Mouse (Mus musculus) limb, embryonic 12.5 days (tissue): Measurements from ENCODE around the gene Ice2. TPM values are rescaled to one million over a fixed set of nuclear protein-coding genes. Genes with fewer than 3 reads are reported as not detected.

Experiments used
- ATAC-seq: fragments of 200-750 bp; cut with Nextera tagmentation; 2 replicates; pipeline ENCODE4 v1.8.0; 2017; ENCODE audit warnings: low read depth, moderate TSS enrichment; ENCODE audit not compliant: insufficient number of reproducible peaks, insufficient read depth, low FRiP score, low TSS enrichment
- H3K27ac ChIP-seq: fragments of 300-500 bp; sonication (generic); 2 replicates; pipeline ENCODE4 v1.5.1; 2016; ENCODE audit warnings: mild to moderate bottlenecking, moderate library complexity
- H3K27me3 ChIP-seq: fragments of 300-500 bp; sonication (generic); 2 replicates; pipeline ENCODE4 v1.6.1; 2016; ENCODE audit warnings: mild to moderate bottlenecking, moderate library complexity
- H3K36me3 ChIP-seq: fragments of 300-500 bp; sonication (generic); 2 replicates; pipeline ENCODE4 v1.6.1; 2016; ENCODE audit warnings: mild to moderate bottlenecking, moderate library complexity
- H3K4me1 ChIP-seq: fragments of 300-500 bp; sonication (generic); replicated peaks from 2 replicates; pipeline ENCODE4 v1.6.1; 2016
- H3K4me2 ChIP-seq: fragments of 300-500 bp; sonication (generic); 2 replicates; pipeline ENCODE4 v1.6.1; 2016; ENCODE audit warnings: mild to moderate bottlenecking, moderate library complexity
- H3K4me3 ChIP-seq: fragments of 300-500 bp; sonication (generic); replicated peaks from 2 replicates; pipeline ENCODE4 v1.5.1; 2016; ENCODE audit warnings: mild to moderate bottlenecking
- H3K9ac ChIP-seq: fragments of 300-500 bp; sonication (generic); replicated peaks from 2 replicates; pipeline ENCODE4 v1.6.1; 2016; ENCODE audit warnings: mild to moderate bottlenecking, moderate library complexity
- H3K9me3 ChIP-seq: fragments of 300-500 bp; sonication (generic); 2 replicates; pipeline ENCODE4 v1.6.1; 2016; ENCODE audit warnings: mild to moderate bottlenecking, moderate library complexity
- WGBS: fragments of 180-500 bp; shearing (Covaris S2); methylation state at CpG from one replicate; pipeline ENCODE4 v1.1.7; 2016; 5-methylcytosine and 5-hydroxymethylcytosine counted together
- polyA plus RNA-seq: library from polyadenylated mRNA; unstranded; fragments of >200 nt; fragmentation: Nextera tagmentation; extraction: Ambion mirVana; gene quantifications from 2 replicates; pipeline ENCODE4 v1.2.1, GENCODE M21; 2016

The Ice2 gene
- polyA plus RNA-seq, 1 experiment from 2014 or later = 25.1 TPM

DNA sequence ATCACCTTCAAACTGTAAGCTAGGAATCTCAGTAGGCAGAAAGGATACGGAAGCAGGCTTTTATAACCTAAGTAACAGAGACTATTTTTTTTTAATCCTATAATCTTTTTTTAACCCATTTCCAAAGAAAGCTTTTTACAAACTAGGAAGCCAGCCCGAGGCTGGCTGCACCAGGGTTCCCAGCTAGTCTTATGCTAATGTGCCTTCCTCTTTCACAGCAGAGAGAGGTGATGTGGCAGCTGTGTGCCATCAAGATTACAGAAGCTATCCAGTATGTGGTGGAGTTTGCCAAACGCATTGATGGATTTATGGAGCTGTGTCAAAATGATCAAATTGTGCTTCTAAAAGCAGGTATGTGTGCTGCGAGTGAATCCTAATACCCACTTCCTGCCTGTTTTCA lies 24.8 kb upstream of the Ice2 start:
- Histone ChIP-seq H3K4me1 (no peaks in the 10 kb centered on the region; the same call in 1 of the 2 replicates), H3K4me2 (no peak overlapping the region), H3K9me3 (0 out of 2 replicates have a peak, but pooled peaks cover 3% of the 10 kb centered on the region), H3K27me3 (no peaks in the 10 kb centered on the region), H3K27ac (no peak overlapping the region), H3K36me3 (peaks cover 8% of the 10 kb centered on the region; the same call in 1 of the 2 replicates), H3K4me3 (no peak overlapping the region), H3K9ac (no peak overlapping the region)
- no peak for ATAC-seq
- WGBS = 56% methylated on average over 4 of the region's 4 CpGs

DNA sequence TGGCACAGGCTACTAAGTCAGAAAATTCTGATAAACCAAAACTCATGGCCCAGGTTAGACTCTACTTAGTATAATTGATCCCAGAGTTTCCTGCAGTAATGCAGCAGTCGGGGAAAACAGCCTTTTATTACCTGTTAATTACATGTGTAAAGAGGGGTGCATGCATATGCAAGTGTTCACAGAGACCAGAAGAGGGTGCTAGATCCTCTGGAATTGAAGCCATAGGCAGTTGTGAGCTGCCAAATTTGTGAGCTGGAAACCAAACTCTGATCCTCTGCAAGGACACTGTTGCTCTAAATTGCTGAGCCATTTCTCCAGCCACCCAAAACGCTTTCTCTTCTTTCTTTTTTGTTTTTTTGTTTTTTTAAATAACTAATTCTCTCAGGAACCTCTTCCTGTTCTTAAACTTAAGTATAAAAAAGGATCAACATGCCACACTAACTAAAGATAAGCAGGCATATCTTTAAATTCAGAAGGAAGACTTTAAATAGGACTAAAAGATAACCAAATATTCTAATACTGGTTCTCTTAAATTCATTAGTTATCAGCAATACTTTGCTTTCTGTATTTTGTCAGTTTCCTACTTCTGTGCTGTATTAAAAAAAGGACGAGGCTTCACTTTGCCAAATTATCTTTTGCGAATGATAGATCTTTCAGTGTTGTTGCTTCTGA lies 20.6 kb upstream of the Ice2 start:
- H3K4me1 ChIP-seq = peaks cover 6% of the 10 kb centered on the region; the same call in 1 of the 2 replicates
- peaks cover 15% of the 10 kb centered on the region; the same call in 1 of the 2 replicates for H3K36me3 ChIP-seq
- H3K9me3 ChIP-seq = 0 out of 2 replicates have a peak, but pooled peaks cover 3% of the 10 kb centered on the region
- no peak overlapping the region for H3K4me3 ChIP-seq
- no peaks in the 10 kb centered on the region for H3K27me3 ChIP-seq
- WGBS = 68% methylated on average over 4 of the region's 4 CpGs
- no peak overlapping the region for H3K4me2 ChIP-seq
- no peak overlapping the region for H3K27ac ChIP-seq
- H3K9ac ChIP-seq = no peak overlapping the region
- ATAC-seq = no peak

DNA sequence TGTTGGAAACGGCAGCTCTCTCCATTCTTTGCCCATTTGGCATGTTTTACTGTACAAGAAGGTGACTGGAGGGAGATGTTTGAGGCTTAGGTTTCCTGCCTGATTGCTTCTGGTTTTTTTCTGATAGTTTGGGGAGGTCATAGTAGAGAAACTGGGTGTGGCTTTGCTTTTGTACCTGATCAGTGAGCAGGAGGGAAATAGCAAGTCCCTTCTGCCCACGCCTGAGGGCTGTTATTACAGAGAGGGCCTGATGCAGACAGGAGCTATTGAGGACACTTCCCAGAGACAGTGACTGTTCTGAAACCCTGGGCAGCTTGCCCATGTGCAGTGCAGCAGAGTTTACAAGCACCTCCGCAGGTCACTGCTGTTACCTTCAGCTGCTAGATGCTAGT lies 20.1 kb upstream of the Ice2 start:
- Histone ChIP-seq H3K36me3 (peaks cover 15% of the 10 kb centered on the region; the same call in 1 of the 2 replicates), H3K27ac (no peak overlapping the region), H3K4me2 (no peak overlapping the region), H3K9ac (no peak overlapping the region), H3K27me3 (no peaks in the 10 kb centered on the region), H3K4me3 (no peak overlapping the region), H3K9me3 (0 out of 2 replicates have a peak, but pooled peaks cover 3% of the 10 kb centered on the region), H3K4me1 (peaks cover 6% of the 10 kb centered on the region; the same call in 1 of the 2 replicates)
- ATAC-seq = no peak
- WGBS = 90% methylated on average over 3 of the region's 3 CpGs

DNA sequence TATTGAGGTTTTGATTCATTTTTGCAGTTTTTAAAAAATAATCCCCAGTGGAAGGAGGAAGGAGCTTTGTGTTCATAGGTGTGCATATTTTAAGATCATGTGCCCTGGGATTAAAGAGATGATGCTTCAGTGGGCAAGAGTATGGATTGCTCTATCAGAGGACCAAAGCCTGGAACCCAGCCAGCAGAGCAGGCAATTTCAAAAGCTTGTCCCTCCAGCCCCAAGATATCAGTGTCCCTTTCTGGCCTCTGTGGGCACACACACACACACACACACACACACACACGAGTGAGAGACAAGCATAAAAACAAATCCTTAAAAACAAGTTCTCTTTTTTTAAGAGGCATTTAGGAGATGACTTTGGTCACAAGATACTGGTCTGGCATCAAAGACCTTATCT lies 17.2 kb upstream of the Ice2 start:
- H3K4me3 ChIP-seq = no peak overlapping the region
- H3K36me3 ChIP-seq = peaks cover 15% of the 10 kb centered on the region; the same call in 1 of the 2 replicates
- H3K4me2 ChIP-seq = no peak overlapping the region
- no peaks in the 10 kb centered on the region for H3K27me3 ChIP-seq
- no peak overlapping the region for H3K9ac ChIP-seq
- 0 out of 2 replicates have a peak, but pooled peaks cover 3% of the 10 kb centered on the region for H3K9me3 ChIP-seq
- 72% methylated on average over 1 of the region's 1 CpGs for WGBS
- no peak overlapping the region for H3K27ac ChIP-seq
- peaks cover 21% of the 10 kb centered on the region for H3K4me1 ChIP-seq
- ATAC-seq = no peak

DNA sequence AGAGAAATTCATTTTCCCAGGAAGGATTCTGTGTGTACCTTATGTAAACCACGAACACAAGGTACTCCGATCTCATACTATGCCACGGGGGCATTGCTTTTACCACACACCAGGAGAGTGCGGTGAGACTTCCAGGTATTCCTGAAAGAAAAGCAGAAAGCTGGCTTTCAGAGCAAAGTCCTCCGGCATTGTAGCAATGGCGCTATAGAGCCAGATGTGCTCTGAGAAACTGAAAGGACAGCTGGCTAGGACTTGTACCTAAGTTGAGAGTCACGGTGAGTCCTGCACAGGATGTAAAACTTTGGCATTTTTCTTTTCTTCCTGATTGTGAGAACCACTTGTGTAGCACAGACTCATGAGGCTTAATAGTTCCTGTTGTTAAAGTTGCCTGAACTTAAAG lies 16.0 kb upstream of the Ice2 start:
- no peak overlapping the region for H3K4me2 ChIP-seq
- no peak overlapping the region for H3K4me3 ChIP-seq
- no peak overlapping the region for H3K9ac ChIP-seq
- H3K9me3 ChIP-seq = 0 out of 2 replicates have a peak, but pooled peaks cover 3% of the 10 kb centered on the region
- ATAC-seq = no peak
- H3K36me3 ChIP-seq = peaks cover 13% of the 10 kb centered on the region; the same call in 1 of the 2 replicates
- 61% methylated on average over 7 of the region's 7 CpGs for WGBS
- H3K27me3 ChIP-seq = no peaks in the 10 kb centered on the region
- H3K27ac ChIP-seq = peak overlapping the region; percentile 23; the same call in 1 of the 2 replicates
- H3K4me1 ChIP-seq = peaks cover 21% of the 10 kb centered on the region

DNA sequence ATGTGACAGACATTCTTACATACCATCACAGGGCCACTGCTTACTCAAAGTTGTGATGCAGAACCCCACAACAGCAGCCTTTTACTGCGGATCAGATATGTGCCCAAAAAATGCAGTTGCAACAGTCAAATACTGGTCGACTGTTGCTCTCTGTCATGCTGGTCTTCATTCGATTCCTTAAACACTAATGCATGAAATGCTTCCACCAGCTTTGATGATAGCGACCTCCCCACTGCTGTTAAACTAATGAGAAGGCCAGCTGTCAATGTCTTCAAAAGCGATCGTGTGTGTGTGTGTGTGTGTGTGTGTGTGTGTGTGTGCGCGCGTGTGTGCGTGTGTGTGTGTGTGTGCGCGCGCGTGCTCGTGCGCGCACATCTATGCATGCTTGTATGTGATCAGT lies 13.2 kb upstream of the Ice2 start:
- Histone ChIP-seq H3K9ac (no peak overlapping the region), H3K4me1 (peaks cover 21% of the 10 kb centered on the region)

DNA sequence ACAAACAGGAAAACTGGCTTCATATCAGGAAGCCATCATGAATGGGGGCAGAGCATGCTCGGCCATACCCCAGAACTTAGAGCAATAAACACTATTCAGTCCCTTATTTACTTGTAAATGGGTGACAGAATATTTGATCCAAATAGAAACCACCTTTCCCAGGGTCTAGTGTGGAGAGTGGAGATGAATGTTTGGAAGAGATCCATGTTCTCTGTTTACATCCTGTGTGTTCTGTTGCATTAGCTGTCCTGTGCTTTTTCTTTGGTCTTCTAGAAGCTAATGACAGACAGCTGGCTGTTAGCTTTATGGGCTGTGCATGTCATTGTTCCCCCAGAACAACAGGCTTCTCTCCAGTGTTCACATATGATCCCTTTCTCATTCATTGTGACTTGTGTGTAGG lies 12.8 kb upstream of the Ice2 start:
- Histone ChIP-seq H3K27ac (no peak overlapping the region), H3K9ac (no peak overlapping the region), H3K9me3 (no peaks in the 10 kb centered on the region; the same call in 1 of the 2 replicates), H3K36me3 (no peaks in the 10 kb centered on the region), H3K4me3 (no peak overlapping the region), H3K27me3 (no peaks in the 10 kb centered on the region), H3K4me1 (peaks cover 21% of the 10 kb centered on the region), H3K4me2 (no peak overlapping the region)
- no peak for ATAC-seq
- WGBS = 54% methylated on average over 1 of the region's 1 CpGs

More for the DNA sequence above, 13.2 kb upstream of the Ice2 start:
- Histone ChIP-seq H3K27ac (no peak overlapping the region), H3K4me3 (no peak overlapping the region), H3K9me3 (no peaks in the 10 kb centered on the region; the same call in 1 of the 2 replicates), H3K36me3 (no peaks in the 10 kb centered on the region), H3K4me2 (no peak overlapping the region), H3K27me3 (no peaks in the 10 kb centered on the region)
- 82% methylated on average over 17 of the region's 17 CpGs for WGBS
- no peak for ATAC-seq

DNA sequence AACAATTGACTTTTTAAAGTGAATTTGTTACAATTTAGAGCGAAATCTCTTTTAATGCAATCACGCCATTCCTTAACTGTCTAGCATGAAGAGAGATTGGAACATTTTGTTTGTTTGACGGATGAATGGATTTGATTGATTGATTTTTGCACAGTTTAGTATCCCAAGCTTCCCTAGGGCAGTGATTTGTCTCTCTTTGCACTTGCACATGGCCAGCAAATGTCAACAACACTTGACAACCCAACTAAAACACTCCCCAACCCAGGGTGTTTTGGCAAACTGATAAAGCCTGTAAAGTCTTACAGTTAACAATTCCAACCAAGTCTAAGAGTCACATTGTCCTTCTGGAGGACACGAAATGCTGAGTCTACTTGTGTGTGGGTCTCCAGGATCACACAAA lies 10.4 kb upstream of the Ice2 start:
- no peak overlapping the region for H3K4me3 ChIP-seq
- 87% methylated on average over 4 of the region's 4 CpGs for WGBS
- ATAC-seq = no peak
- peaks cover 19% of the 10 kb centered on the region for H3K4me1 ChIP-seq
- no peaks in the 10 kb centered on the region for H3K27me3 ChIP-seq
- H3K9ac ChIP-seq = no peak overlapping the region
- H3K9me3 ChIP-seq = no peaks in the 10 kb centered on the region; the same call in 1 of the 2 replicates
- no peak overlapping the region for H3K27ac ChIP-seq
- no peaks in the 10 kb centered on the region for H3K36me3 ChIP-seq
- no peak overlapping the region for H3K4me2 ChIP-seq

DNA sequence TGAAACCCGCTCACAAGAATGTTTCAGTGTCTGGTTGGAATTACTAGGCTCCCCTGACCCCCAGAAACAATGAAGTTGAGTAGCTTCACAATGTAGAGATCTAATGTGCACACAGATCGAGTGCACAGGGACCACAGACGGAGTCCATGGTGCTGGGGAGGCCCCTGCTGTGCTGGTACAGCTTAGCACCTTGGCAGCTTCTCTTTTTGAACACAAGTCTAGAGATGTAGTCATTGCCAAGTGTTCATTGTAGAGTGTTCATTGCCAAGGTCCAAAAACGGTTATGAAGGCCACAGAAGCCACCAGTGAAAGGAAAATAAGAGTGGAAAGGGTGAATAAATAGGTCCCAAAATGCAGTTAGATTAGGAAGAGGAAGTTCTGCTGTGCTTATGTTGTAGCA lies 7.1 kb upstream of the Ice2 start:
- 0 out of 2 replicates have a peak, but pooled peaks cover 5% of the 10 kb centered on the region for H3K4me1 ChIP-seq
- 76% methylated on average over 4 of the region's 4 CpGs for WGBS
- H3K36me3 ChIP-seq = no peaks in the 10 kb centered on the region
- H3K27ac ChIP-seq = no peak overlapping the region
- no peak overlapping the region for H3K4me3 ChIP-seq
- H3K9ac ChIP-seq = no peak overlapping the region
- no peak overlapping the region for H3K4me2 ChIP-seq
- no peaks in the 10 kb centered on the region for H3K27me3 ChIP-seq
- no peaks in the 10 kb centered on the region; the same call in 1 of the 2 replicates for H3K9me3 ChIP-seq
- no peak for ATAC-seq

DNA sequence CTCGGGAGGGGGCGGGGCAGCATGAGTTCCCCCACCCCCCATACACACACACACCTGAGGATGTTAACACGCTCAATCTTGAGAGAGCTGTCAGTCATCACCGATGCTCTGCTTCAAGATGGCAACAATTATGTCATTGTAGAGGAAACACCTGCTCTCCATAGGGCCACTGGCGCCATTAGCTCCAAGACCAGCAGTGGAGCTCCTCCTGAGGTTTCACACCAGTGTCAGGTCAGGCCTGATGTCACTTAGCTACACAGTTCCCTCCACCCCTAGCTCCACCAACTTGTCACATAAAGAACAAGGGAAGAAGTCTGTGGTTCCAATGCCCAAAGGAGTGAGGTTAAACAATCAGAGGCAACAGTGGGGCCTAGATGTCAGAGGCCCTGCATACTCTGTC lies 3.5 kb upstream of the Ice2 start:
- H3K9ac ChIP-seq = no peak overlapping the region
- WGBS = 86% methylated on average over 5 of the region's 5 CpGs
- no peak for ATAC-seq
- H3K4me1 ChIP-seq = peaks cover 11% of the 10 kb centered on the region; the same call in 1 of the 2 replicates
- H3K4me3 ChIP-seq = no peak overlapping the region
- H3K27ac ChIP-seq = no peak overlapping the region
- no peaks in the 10 kb centered on the region for H3K27me3 ChIP-seq
- H3K4me2 ChIP-seq = no peak overlapping the region
- no peaks in the 10 kb centered on the region for H3K36me3 ChIP-seq
- H3K9me3 ChIP-seq = no peaks in the 10 kb centered on the region

DNA sequence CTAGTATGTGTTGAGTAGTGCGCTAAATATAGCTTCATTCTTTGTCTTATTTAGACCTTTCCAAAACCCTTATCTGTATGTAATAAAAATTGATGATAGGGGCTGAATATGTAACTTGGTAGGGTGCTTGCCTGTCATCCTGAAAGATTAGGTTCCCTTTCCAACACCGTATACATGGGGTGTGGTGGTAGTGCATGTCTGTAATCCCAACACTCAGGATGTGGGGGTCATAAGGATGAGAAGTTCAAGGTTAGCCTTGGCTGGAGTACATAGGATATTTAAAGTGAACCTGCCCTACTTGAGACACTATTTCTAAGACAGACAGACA lies 310 bp upstream of the Ice2 start:
- peak; percentile 56; the same call in 1 of the 2 replicates for ATAC-seq
- H3K27me3 ChIP-seq = no peaks in the 10 kb centered on the region
- WGBS = 60% methylated on average over 2 of the region's 2 CpGs

More for the DNA sequence above, 310 bp upstream of the Ice2 start:
- Histone ChIP-seq H3K36me3 (no peaks in the 10 kb centered on the region), H3K9ac (0 out of 2 replicates have a peak overlapping the region, but pooled peaks have one; percentile 83), H3K4me3 (peak overlapping the region; percentile 64), H3K4me2 (peak overlapping the region; percentile 75), H3K9me3 (no peaks in the 10 kb centered on the region), H3K4me1 (peaks cover 6% of the 10 kb centered on the region; the same call in 1 of the 2 replicates), H3K27ac (peak overlapping the region; percentile 94)
